Mouse (Mus musculus) T-helper 1 cell (primary cell): ENCODE results near the gene Rbm38.

Source experiments
- in situ Hi-C: fragments of 300-600 bp; cut with MboI, MseI; formaldehyde crosslinking; loops from one replicate; pipeline ENCODE4 v1.15.1; 2025; ENCODE audit warnings: high pct_unique_total_duplicates

Gene Rbm38

GRCm38 (mm10) chr2:173020430-173020829, at the start of gene Rbm38:
TSS of gene Rbm38 (plus strand) at chr2:173020498.
- in situ Hi-C loops: loop anchor here (10.0 kb wide), 1 partner anchor 1324 kb away; the partner anchor contains the start of gene Gm20721

GRCm38 (mm10) chr2:172971865-172972264, 48.4 kb upstream of the Rbm38 start:
- in situ Hi-C loops: no loop called here

GRCm38 (mm10) chr2:172973806-172974565, 46.3 kb upstream of the Rbm38 start:
- in situ Hi-C loops: no loop called here

DNA sequence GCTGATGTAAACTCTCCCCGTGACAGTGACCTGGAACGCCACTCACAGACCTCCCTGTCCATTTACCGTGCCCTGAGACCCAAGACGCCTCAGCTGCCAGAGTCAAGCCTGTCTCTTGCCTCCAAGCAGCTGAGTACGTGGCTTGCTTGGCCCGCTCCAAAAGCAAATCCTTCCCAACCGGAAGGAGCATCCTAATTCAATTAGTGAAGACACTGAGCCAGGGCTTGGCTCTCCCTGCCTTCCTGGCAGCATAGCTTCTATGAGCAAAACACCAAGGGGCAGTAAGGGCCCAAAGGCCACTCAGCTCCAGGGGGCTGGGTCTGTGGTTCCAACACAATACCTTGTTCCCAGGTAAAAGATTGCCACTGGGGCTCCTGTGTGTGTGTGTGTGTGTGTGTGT, 45.6 kb upstream of the Rbm38 start:
- in situ Hi-C loops: no loop called here

DNA sequence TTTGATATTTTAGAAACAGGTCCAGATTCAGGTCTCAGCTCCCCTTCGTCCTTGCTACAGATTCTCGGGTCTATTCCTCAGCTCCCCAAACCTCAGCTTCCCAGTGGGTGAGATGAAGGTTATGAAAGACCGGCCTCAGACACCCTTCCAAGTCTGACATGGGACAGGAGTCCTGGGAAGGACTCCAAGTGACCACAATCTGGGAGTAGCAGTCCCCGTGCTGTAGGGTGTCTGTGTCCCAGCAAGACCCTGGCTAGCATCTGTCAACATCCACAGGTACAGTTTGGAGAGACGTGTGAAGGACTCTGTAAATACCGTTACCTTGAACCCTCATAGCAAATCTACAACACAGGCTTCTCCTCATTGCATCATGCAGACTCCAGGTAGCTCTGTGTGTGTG, 45.1 kb upstream of the Rbm38 start:
- in situ Hi-C loops: no loop called here

DNA sequence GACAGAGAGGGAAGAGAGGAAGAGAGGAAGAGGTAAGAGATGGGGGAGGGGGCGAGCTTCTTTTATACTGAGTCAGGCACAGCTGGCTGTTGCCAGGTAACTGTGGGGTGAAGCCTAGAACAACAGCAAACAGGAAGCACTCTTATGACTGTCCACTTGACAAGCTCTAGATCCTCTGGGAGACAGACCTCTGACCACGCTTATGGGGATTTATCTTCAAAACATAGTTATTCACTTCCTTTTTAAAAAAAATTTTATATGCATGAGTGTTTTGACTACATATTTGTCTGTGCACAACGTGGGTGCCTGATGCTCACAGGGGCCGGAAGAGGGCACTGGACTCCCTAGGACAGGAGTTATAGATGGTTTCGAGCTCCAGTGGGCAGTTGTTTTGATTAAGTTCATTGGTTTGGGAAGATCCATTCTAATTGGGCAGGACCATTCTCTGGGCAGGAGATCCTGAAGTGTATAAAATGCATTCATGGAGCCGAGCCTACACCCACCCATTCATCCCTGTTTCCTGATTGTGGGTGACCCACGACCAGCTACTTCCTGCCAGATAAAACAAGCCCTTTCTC, 43.5 kb upstream of the Rbm38 start:
- in situ Hi-C loops: no loop called here

DNA sequence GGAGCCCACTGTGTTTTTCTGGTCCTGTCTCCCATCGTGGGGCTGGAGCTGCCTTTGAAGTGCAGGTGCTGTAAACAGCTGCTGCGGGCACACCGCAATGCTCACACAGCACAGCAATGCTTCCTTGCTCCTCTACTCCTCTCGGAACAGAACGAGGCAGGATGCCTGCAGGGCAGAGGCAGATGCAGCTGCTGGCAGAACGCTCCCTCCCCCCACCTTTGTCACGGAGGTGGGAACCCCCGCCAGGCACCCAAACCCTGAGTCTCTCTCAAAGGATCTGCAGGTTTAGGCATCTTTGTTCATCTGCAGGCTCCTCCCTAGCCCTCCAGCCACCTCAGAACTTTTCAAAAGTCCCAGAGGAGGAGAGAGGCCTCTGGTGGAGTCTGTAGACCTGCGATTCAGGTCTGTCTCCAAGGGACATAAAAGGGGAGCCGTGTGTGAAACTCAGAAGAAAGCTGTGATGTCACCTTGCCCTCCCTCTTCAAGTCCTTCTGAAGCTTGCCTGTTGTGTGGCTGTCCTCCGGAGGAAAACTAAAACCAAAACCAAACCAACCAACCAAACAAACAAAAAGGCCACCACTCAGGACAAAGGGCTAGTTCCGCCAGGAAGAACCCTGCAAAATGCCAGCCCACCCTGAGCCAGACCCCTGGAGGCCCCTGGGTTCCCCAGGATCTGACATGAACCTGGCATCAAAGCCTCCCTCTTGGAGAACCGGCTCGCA, 42.7 kb upstream of the Rbm38 start, which contains the start of gene Spo11:
Gene Spo11, plus strand, starts transcription at position 292 of the 722 bp plus-strand sequence.
- in situ Hi-C loops: no loop called here

- in situ Hi-C loops: no loop called here
Observed at GRCm38 (mm10) chr2:172978131-172978633, 42.1 kb upstream of the Rbm38 start.

GRCm38 (mm10) chr2:172979666-172980345, 40.5 kb upstream of the Rbm38 start:
- in situ Hi-C loops: no loop called here

DNA sequence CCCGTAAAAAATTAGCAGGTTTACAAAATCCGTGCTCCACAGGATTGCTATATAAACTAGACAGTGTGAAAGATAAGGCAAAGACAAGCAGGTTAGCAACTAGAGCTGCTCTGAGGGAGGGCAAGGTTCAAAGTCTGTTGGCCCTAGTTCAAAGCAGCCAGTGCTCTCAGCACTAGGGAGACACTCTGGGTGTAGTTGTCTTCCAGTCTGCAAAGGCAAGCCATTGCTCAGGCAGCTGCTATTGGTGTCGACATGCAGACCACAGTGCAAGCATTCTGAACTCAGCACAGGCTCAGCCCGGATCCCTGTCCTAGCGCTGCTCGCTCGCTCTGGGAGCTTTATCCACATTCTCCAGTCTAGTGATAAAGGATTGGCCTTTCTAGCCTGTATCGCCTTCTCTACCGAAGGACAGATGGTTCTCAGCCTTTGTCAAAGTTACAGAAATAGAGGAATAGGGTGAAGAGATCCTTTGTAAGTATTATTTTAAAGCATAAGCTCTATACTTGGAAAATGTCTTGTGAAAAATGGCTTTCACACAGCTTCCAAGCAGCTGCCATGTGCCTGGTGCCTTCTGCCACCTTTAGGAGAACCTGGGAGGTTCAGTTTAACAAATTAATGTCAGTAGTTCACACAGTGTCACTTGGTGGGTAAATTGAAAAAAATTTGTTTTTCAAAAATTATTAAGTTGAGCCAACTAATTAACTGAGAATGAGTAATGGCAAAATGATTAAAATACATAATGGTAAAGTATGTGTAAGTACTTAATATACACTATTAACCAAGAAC, 37.3 kb upstream of the Rbm38 start:
- in situ Hi-C loops: no loop called here

- in situ Hi-C loops: loop anchor here (5.0 kb wide), 1 partner anchor 153 kb away; no protein-coding TSS in a partner anchor
Observed at GRCm38 (mm10) chr2:172990161-172990560, 30.1 kb upstream of the Rbm38 start.

DNA sequence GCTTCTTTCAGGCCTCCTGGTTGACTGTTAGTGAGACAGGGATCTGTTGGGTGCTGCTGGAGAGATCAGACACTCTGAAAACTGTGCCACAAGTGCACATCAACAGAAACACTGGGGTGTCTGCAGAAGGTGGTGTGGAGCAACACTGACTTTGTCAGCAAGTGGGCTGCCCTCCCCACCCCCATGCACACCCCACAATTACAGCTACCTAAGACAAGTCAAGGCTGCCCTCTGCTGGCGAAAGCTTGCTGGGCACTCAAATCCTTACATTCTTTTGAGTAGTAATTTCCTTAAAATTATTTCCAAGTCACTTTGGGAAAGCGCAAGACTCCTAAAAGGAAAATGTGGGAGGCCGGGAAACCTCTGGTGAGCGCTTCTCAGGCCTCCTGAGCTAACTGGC, 24.1 kb upstream of the Rbm38 start:
- in situ Hi-C loops: no loop called here

DNA sequence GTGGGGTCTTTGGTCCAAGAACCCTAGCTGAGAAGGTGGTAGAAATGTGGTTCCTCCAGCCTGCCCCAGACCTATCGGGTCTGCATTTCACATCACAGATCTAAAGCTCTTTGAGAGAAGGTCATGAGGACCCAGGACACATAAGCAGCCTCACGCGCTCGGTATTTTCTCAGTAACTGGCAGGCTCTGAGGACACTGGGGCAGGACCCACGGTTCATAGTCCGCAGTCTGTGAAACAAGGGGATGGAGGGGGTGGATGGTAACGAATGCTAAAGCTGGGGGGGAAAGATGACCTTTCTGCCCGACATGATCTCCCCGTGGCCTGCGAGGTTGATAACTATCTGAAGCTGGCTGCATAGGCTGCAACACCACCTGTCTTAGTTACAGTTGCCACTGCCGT, 22.6 kb upstream of the Rbm38 start:
- in situ Hi-C loops: no loop called here

- in situ Hi-C loops: no loop called here
Observed at GRCm38 (mm10) chr2:172998478-172998877, 21.8 kb upstream of the Rbm38 start.

DNA sequence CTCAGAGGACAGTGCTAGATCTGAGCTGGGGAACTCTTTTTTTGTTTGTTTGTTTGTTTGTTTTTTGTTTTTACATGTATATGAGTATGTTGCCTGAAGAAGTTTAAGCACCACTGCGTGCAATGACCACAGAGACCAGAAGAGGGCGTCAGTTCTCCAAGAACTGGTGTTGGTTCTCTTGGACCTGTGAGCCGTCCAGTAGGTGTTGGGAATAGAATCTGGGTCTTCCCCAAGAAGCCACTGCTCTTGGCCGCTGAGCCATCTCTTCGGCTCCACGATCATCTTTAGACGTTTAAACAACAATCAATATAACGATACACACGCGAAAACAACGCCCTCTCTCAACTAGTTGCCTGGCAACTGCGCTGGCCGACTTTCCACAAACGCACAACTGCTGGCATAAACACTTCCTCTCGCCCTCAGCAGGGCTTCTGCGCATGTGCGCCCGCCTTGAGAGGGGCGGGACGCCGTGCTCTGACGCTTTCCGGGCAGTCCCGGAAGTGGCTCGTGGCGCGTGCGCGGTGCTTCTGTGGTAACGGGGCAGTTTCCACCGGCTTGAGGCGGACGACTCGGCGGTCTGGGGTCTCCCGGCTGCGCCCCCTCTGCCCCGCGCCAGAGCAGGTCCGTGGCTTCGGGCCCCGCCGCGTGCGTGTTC, 20.5 kb upstream of the Rbm38 start, which contains the start of gene Rae1:
Gene Rae1, plus strand, starts transcription at position 488 of the 655 bp plus-strand sequence.
- in situ Hi-C loops: loop anchor here (5.0 kb wide), 1 partner anchor 83 kb away; no protein-coding TSS in a partner anchor

- in situ Hi-C loops: loop anchor here (5.0 kb wide), 1 partner anchor 82 kb away; no protein-coding TSS in a partner anchor
Observed at GRCm38 (mm10) chr2:173000285-173000652, 20.0 kb upstream of the Rbm38 start.

- in situ Hi-C loops: loop anchor here (5.0 kb wide), 1 partner anchor 81 kb away; no protein-coding TSS in a partner anchor
Observed at GRCm38 (mm10) chr2:173000921-173001320, 19.4 kb upstream of the Rbm38 start.

GRCm38 (mm10) chr2:173003737-173004136, 16.6 kb upstream of the Rbm38 start:
- in situ Hi-C loops: loop anchor here (5.0 kb wide), 1 partner anchor 79 kb away; no protein-coding TSS in a partner anchor

- in situ Hi-C loops: no loop called here
Observed at GRCm38 (mm10) chr2:173010220-173010717, 10.0 kb upstream of the Rbm38 start.

DNA sequence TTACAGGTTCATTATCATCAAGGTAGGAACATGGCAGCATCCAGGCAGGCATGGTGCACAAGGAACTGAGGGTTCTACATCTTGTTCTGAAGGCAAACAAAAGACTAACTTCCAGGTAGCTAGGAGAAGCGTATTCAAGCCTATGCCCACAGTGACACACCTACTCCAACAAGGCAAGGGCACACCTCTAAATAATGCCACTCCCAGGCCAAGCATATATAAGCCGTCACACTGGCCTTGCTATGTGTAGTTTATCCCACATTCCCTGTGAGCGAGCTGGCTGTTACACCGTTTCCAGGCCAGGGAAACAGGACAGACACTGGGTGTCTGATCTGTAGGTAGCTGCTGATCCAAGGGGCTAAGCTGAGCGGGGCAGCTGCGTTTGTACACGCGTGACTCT, 8.9 kb upstream of the Rbm38 start:
- in situ Hi-C loops: no loop called here
